Mouse (Mus musculus) left cerebral cortex, postnatal 25 days (tissue): ENCODE measurements around the gene Bspry. TPM values are rescaled to one million over a fixed set of nuclear protein-coding genes. Genes with fewer than 3 reads are reported as not detected.

Source experiments
- DNase-seq, 2 experiments: peaks; one replicate each; pipeline ENCODE4 v3.0.0; 2022; ENCODE audit warnings: low spot score in 2 of 2, mixed read lengths in 1 of 2
- intact Hi-C: fragments of 180-260 bp; cut with DNase I; formaldehyde crosslinking; loops from one replicate; pipeline ENCODE4 v1.15.1; 2025
- total RNA-seq, 2 experiments: library from RNA; stranded (reverse); gene quantifications; 2 replicates each; pipeline ENCODE4 v1.2.3; 2021

The Bspry gene
- total RNA-seq, 2 experiments from 2014 or later = 0.34 to 0.53 TPM

DNA sequence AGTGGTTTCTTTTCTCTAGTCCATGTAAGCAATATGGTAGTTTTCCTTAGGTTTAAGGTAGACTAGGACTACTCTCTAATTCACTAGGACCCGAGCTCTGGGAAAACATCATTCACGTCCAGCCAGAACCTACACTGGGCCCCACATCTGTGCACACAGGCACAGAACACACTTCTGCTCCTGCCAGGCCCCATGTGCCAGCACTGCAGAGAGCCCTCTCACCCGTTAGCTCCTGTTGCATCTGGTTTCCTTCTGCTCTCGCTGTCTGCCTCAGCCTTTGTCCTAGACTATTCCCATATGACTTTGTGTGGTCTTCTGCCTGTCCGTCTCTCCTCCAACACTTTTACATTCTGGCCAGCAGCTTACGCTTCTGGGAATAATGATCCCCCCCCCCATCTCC is 53.9 kb downstream of the Bspry start:
- intact Hi-C loops = no loop called here
- no peak for DNase-seq

GRCm38 (mm10) chr4:62541802-62542201 is 61.9 kb downstream of the Bspry start:
- intact Hi-C loops = no loop called here
- no peak for DNase-seq

DNA sequence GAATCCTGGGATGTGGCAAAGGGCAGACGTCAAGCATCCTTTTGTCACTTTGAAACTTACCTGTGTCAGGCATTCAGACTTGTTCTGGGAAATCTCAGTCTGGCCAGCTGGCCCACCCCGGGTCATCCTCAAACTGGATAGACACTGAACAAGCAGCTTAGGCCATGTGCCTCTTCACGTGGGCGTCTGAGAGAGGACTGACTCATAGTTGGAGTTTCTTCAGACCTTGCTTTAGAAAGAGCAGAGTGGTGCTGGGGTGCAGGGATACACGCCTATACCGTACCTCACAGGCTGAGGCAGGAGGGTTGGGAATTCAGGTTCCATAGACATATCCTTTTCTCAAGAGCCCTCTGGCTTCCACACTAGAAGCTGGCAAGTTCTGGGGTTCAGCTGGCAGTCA is 63.9 kb downstream of the Bspry start:
- intact Hi-C loops = no loop called here
- no peak for DNase-seq

DNA sequence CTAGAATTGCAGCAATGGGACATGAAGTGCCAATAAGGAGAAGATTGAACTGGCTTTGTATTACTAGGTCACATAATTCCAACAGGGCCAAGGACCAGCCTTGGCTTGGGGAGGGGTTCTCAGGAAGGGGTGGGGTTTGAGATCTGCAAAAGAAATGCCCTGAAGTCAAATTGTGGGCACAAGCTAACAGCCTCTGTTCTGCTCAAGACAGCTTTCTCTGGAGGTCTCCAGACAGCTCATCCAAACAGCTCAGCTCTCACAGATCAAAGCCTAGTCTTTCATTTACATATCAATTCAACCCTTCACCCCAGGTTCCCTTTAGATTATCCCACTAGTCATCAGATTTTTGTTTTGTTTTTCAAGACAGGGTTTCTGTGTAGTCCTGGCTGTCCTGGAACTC is 64.9 kb downstream of the Bspry start:
- intact Hi-C loops = no loop called here
- DNase-seq = no peak

Other genes with a start within 250 kb of the Bspry start
- gene Zfp37, start 249.0 kb upstream of the Bspry start, total RNA-seq = 10 to 100 TPM; 20.2 to 20.5 TPM
- gene Slc31a2, start 217.5 kb upstream of the Bspry start, total RNA-seq = 1 to 10 TPM; 7.6 to 8.2 TPM
- 10 to 100 TPM; 33.1 to 35.9 TPM for gene Fkbp15, start 119.5 kb upstream of the Bspry start, total RNA-seq
- 10 to 100 TPM; 17.7 to 19.2 TPM for gene Slc31a1, start 119.3 kb upstream of the Bspry start, total RNA-seq
- gene Cdc26, start 71.4 kb upstream of the Bspry start, total RNA-seq = 10 to 100 TPM; 43.8 to 45.0 TPM
- 10 to 100 TPM; 11.2 to 12.5 TPM for gene Prpf4, start 71.3 kb upstream of the Bspry start, total RNA-seq
- gene Rnf183, start 44.8 kb upstream of the Bspry start, total RNA-seq = not detected
- 1 to 10 TPM; 7.6 TPM for gene Wdr31, start 9.2 kb upstream of the Bspry start, total RNA-seq
- 10 to 100 TPM in 1 of 2 experiments, 1 to 10 TPM in 1; 7.5 to 10.9 TPM for gene Hdhd3, start 23.4 kb downstream of the Bspry start, total RNA-seq
- 10 to 100 TPM; 25.4 to 30.8 TPM for gene Alad, start 39.9 kb downstream of the Bspry start, total RNA-seq
- 10 to 100 TPM; 19.9 to 20.2 TPM for gene Pole3, start 45.0 kb downstream of the Bspry start, total RNA-seq
- gene 4933430I17Rik, start 45.3 kb downstream of the Bspry start, total RNA-seq = under 1 TPM; 0.37 to 0.53 TPM
- 10 to 100 TPM; 24.1 to 27.4 TPM for gene Rgs3, start 79.8 kb downstream of the Bspry start, total RNA-seq